Mouse (Mus musculus) kidney, embryonic 15.5 days (tissue): ENCODE results near the gene Tbc1d4. TPM values are rescaled to one million over a fixed set of nuclear protein-coding genes. Genes with fewer than 3 reads are reported as not detected.

Experiments
- ATAC-seq: fragments of 200-750 bp; cut with Nextera tagmentation; replicated peaks from 2 replicates; pipeline ENCODE4 v1.8.0; 2017; ENCODE audit warnings: moderate TSS enrichment; ENCODE audit not compliant: low FRiP score
- H3K27ac ChIP-seq: fragments of 300-500 bp; sonication (generic); 2 replicates; pipeline ENCODE4 v1.5.1; 2015; ENCODE audit warnings: mild to moderate bottlenecking, inconsistent platforms
- H3K27me3 ChIP-seq: fragments of 300-500 bp; sonication (generic); 2 replicates; pipeline ENCODE4 v1.6.1; 2015; ENCODE audit warnings: inconsistent platforms
- H3K36me3 ChIP-seq: fragments of 300-500 bp; sonication (generic); 2 replicates; pipeline ENCODE4 v1.6.1; 2015; ENCODE audit warnings: inconsistent platforms
- H3K4me1 ChIP-seq: fragments of 300-500 bp; sonication (generic); 2 replicates; pipeline ENCODE4 v1.6.1; 2015; ENCODE audit warnings: inconsistent platforms
- H3K4me2 ChIP-seq: fragments of 300-500 bp; sonication (generic); 2 replicates; pipeline ENCODE4 v1.6.1; 2015; ENCODE audit warnings: moderate library complexity, mild to moderate bottlenecking, inconsistent platforms
- H3K4me3 ChIP-seq: fragments of 300-500 bp; sonication (generic); replicated peaks from 2 replicates; pipeline ENCODE4 v1.5.1; 2015; ENCODE audit warnings: mild to moderate bottlenecking, inconsistent platforms
- H3K9ac ChIP-seq: fragments of 300-500 bp; sonication (generic); 2 replicates; pipeline ENCODE4 v1.6.1; 2015; ENCODE audit warnings: mild to moderate bottlenecking, inconsistent platforms
- H3K9me3 ChIP-seq: fragments of 300-500 bp; sonication (generic); replicated peaks from 2 replicates; pipeline ENCODE4 v1.6.1; 2016; ENCODE audit warnings: inconsistent platforms
- WGBS: fragments of 180-500 bp; shearing (Covaris S2); methylation state at CpG from one replicate; pipeline ENCODE4 v1.1.7; 2015; ENCODE audit warnings: mixed read lengths; 5-methylcytosine and 5-hydroxymethylcytosine counted together
- polyA plus RNA-seq: library from polyadenylated mRNA; unstranded; fragments of >200 nt; fragmentation: Nextera tagmentation; extraction: Ambion mirVana; gene quantifications from 2 replicates; pipeline ENCODE4 v1.2.1, GENCODE M21; 2015

The Tbc1d4 gene
- polyA plus RNA-seq, 1 experiment from 2014 or later, result 20.1 TPM

DNA sequence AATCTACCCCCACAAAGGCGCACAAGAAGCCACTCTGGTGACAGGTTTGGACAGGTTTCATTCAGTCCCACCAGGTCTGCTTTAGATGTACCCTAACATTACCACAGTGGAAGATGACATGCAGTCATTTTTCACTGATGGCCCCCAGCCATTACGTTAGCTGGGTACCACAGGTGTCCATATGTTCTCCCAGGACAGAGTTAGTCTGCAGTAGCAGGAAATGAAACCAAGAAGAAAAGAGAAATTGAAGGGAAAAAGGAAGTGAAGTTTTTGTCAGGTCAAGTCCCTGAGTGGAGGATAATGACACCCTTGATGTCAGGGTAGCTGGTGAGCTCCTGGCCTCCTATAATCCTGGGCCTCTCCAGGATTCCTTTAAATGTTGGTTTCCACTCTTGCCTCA is 89.0 kb downstream of the Tbc1d4 start:
- Histone ChIP-seq H3K4me3 (no peak overlapping the region), H3K4me2 (no peak overlapping the region), H3K27ac (no peak overlapping the region), H3K27me3 (no peaks in the 10 kb centered on the region), H3K9me3 (no peaks in the 10 kb centered on the region), H3K36me3 (no peaks in the 10 kb centered on the region), H3K9ac (no peak overlapping the region), H3K4me1 (peaks cover 11% of the 10 kb centered on the region)
- 89% methylated on average over 2 of the region's 2 CpGs for WGBS
- ATAC-seq, result no peak

DNA sequence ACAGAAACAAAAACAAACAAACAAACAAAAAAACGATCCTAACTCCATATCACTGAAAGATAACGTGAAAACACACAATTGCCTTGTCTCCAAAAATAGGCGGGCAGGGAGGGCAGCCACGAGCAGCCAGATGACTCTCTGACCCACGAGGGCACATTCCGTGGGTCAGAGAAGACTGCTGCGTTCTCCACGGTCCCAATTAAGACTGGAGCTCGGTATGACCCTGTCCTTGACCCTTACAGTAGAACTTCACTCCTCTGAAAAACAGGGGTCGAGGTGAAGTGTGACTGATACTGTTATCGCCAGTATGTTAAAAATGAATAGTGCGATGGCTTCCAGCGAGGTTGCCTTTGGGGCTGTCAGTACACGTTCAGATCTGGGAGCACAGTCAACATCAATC is 90.7 kb downstream of the Tbc1d4 start:
- Histone ChIP-seq H3K9me3 (no peaks in the 10 kb centered on the region), H3K27me3 (no peaks in the 10 kb centered on the region), H3K36me3 (no peaks in the 10 kb centered on the region), H3K9ac (no peak overlapping the region), H3K4me3 (no peak overlapping the region), H3K27ac (no peak overlapping the region), H3K4me1 (peaks cover 22% of the 10 kb centered on the region), H3K4me2 (no peak overlapping the region)
- no peak for ATAC-seq
- 40% methylated on average over 14 of the region's 14 CpGs for WGBS

DNA sequence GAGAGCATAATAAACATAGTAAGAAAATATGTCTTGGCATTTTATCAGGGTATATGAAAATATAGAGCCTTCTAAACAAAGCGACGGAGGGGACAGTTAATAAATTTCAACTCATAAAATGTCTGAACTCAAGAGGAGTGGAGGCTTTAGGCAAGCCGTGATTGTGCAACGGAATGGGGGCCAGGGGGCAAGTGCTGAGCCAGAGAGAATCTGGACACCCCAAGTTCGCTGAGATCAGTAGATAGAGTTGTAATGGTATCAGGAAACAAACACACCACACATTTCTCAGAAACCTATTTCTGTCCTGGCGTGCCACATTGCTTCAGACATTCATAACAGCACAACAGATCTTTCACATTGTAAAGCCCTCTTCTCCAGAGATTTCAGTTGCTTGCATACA is 91.2 kb downstream of the Tbc1d4 start:
- no peaks in the 10 kb centered on the region for H3K27me3 ChIP-seq
- no peak overlapping the region for H3K4me2 ChIP-seq
- 46% methylated on average over 6 of the region's 6 CpGs for WGBS
- H3K4me3 ChIP-seq, result no peak overlapping the region
- H3K9me3 ChIP-seq, result no peaks in the 10 kb centered on the region
- H3K4me1 ChIP-seq, result peaks cover 25% of the 10 kb centered on the region
- no peak overlapping the region for H3K9ac ChIP-seq
- no peak for ATAC-seq
- no peak overlapping the region for H3K27ac ChIP-seq
- H3K36me3 ChIP-seq, result no peaks in the 10 kb centered on the region

DNA sequence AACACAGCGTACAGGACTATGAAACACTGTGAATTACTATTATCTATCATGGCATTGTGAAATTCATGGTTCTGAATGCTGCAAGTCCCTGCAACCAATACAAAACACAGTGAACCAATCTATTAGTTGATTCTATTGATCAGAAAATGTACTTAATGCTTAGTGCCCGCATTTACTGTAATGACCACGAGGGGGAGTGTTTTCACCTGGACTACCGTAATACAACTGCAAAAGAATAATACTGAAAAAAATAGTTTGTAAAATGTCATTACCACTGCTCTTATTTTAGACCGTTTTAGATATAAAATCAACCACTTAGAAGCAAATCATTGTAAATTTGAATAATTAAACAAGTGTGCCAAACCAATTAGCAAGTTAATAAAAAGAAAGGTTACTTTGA is 91.7 kb downstream of the Tbc1d4 start:
- peaks cover 25% of the 10 kb centered on the region for H3K4me1 ChIP-seq
- no peak overlapping the region for H3K4me2 ChIP-seq
- H3K36me3 ChIP-seq, result no peaks in the 10 kb centered on the region
- no peak for ATAC-seq
- H3K9me3 ChIP-seq, result no peaks in the 10 kb centered on the region
- H3K4me3 ChIP-seq, result no peak overlapping the region
- no peak overlapping the region for H3K9ac ChIP-seq
- H3K27ac ChIP-seq, result no peak overlapping the region
- no peaks in the 10 kb centered on the region for H3K27me3 ChIP-seq
- 26% methylated on average over 5 of the region's 5 CpGs for WGBS

DNA sequence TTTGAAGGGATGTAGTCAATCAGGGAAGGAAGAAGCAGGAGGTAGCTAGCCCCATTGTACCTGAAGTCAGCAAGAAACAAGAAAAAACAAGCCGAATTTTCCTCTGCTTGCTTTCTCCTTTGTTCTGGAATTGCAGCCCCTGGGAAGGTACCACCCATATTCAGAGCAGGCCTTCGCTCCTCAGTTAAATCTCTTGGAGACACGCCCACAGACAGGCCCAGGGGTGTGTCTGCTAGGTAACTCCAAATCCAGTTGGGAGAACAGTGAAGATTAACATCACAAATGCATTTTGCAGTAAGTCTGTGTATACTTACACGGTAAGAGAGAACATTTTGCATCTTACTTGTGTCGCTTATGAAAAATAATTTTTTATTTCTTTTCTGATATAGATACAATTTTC is 92.1 kb downstream of the Tbc1d4 start:
- Histone ChIP-seq H3K9ac (no peak overlapping the region), H3K9me3 (no peaks in the 10 kb centered on the region), H3K4me3 (no peak overlapping the region), H3K4me1 (peaks cover 25% of the 10 kb centered on the region), H3K27me3 (no peaks in the 10 kb centered on the region), H3K36me3 (no peaks in the 10 kb centered on the region), H3K4me2 (no peak overlapping the region), H3K27ac (no peak overlapping the region)
- ATAC-seq, result no peak
- WGBS, result 39% methylated on average over 5 of the region's 5 CpGs

DNA sequence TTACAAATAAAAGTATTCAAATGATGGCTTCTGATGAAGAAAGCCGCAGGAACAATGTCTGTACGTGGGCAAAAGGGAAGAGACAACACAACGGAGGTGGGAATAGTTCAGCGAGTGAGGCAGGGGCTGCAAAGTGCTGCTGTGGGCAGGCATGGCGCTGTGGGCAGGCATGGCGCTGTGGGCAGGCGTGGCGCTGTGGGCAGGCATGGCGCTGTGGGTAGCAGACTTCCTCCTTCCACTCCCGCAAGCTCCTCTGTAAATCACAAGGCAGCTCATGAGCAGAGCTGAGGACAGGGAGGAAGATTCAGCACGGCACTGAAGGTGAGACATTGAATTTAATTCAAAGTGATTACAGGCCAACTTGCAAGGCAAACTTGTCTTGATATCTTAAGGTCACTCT is 93.0 kb downstream of the Tbc1d4 start:
- Histone ChIP-seq H3K4me3 (no peak overlapping the region), H3K27me3 (no peaks in the 10 kb centered on the region), H3K4me2 (no peak overlapping the region), H3K27ac (no peak overlapping the region), H3K4me1 (peaks cover 29% of the 10 kb centered on the region), H3K36me3 (no peaks in the 10 kb centered on the region), H3K9ac (no peak overlapping the region), H3K9me3 (no peaks in the 10 kb centered on the region)
- no peak for ATAC-seq
- 93% methylated on average over 11 of the region's 11 CpGs for WGBS

DNA sequence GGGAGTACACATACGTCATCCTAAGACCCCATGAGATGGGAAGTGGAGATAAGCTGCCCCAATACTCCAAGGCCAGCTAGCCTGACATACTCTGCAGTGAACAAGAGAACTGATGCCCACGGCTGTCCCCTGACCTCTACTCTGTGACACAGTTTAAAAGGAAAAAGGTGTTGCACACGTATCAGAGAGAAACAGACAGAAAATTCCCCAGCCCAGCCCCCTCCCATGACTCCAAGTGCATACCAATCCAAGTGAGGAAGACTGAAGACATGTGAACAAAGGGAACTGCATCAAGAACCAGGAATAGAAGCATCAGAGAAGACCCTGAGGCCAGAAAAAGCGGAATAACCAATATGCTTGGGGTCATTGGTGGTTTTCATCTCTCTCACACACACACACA is 93.7 kb downstream of the Tbc1d4 start:
- peaks cover 33% of the 10 kb centered on the region for H3K4me1 ChIP-seq
- H3K4me2 ChIP-seq, result no peak overlapping the region
- ATAC-seq, result no peak
- H3K27ac ChIP-seq, result no peak overlapping the region
- no peaks in the 10 kb centered on the region for H3K9me3 ChIP-seq
- H3K4me3 ChIP-seq, result no peak overlapping the region
- WGBS, result 53% methylated on average over 4 of the region's 4 CpGs
- no peaks in the 10 kb centered on the region for H3K36me3 ChIP-seq
- no peaks in the 10 kb centered on the region for H3K27me3 ChIP-seq
- no peak overlapping the region for H3K9ac ChIP-seq

DNA sequence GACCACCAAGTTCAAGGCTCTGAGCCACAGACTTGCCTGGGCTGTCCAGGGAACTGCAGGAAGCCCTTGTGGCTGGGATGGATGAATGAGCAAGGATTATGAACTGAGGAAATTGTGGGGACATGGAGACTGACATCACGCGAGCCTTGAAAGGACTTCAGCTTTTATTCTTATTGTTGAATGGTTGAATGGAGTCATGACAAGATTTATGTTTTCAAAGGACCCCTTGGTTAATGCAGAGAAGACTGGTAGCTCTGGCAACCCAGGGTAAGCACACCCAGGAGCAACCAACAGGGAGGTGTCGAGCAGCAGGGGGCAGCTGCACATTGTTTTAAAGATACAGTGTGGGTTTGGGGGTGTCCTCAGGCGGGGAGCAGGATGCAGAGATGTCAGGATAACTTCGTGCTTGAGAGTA is 94.4 kb downstream of the Tbc1d4 start:
- Histone ChIP-seq H3K4me2 (no peak overlapping the region), H3K27me3 (no peaks in the 10 kb centered on the region), H3K27ac (no peak overlapping the region), H3K36me3 (no peaks in the 10 kb centered on the region), H3K9ac (no peak overlapping the region), H3K4me3 (no peak overlapping the region), H3K9me3 (no peaks in the 10 kb centered on the region), H3K4me1 (peaks cover 33% of the 10 kb centered on the region)
- 56% methylated on average over 5 of the region's 5 CpGs for WGBS
- ATAC-seq, result no peak

DNA sequence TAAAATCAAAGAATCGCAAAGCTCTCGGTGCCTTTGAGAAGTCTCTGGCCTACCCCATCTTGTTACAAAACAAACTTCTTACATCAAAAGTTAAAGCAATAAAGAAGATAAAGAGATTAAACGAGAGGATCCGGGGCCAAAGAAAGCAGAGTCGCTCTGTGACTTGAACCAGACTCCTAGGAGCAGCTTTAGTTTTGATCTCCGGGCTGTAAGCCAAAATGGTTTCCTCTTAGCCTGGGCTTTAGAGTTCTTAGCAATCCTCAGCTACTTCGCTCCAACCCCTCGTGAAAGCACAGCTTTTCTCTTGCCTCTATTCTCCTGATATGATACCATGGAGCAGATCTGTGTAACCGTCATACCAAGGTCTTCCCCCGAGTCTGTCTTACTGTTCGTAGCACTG is 95.8 kb downstream of the Tbc1d4 start:
- H3K4me2 ChIP-seq, result no peak overlapping the region
- H3K27ac ChIP-seq, result 0 out of 2 replicates have a peak overlapping the region, but pooled peaks have one; percentile 22
- H3K27me3 ChIP-seq, result no peaks in the 10 kb centered on the region
- H3K36me3 ChIP-seq, result no peaks in the 10 kb centered on the region
- no peak overlapping the region for H3K9ac ChIP-seq
- no peak for ATAC-seq
- WGBS, result 77% methylated on average over 11 of the region's 11 CpGs
- H3K9me3 ChIP-seq, result no peaks in the 10 kb centered on the region
- H3K4me3 ChIP-seq, result no peak overlapping the region
- peaks cover 26% of the 10 kb centered on the region for H3K4me1 ChIP-seq

DNA sequence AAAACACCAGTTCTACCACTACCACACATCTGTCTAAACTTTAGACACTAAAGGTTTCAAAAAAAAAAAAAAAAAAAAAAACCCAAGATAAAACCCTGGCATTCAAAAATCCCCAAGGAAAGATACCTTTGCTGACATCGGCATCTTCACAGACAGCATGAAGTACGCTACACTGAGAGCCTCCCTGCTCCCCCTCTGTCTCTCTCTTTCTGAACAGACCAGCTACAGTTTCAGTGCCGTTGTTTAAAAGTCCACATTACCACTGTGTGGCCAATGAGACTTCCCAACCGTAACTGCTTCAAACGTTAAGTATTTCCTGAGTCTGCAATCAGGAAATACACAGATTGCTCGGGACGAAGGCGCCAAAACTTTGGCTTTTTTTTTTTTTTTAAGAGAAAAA is 97.6 kb downstream of the Tbc1d4 start:
- ATAC-seq, result no peak

DNA sequence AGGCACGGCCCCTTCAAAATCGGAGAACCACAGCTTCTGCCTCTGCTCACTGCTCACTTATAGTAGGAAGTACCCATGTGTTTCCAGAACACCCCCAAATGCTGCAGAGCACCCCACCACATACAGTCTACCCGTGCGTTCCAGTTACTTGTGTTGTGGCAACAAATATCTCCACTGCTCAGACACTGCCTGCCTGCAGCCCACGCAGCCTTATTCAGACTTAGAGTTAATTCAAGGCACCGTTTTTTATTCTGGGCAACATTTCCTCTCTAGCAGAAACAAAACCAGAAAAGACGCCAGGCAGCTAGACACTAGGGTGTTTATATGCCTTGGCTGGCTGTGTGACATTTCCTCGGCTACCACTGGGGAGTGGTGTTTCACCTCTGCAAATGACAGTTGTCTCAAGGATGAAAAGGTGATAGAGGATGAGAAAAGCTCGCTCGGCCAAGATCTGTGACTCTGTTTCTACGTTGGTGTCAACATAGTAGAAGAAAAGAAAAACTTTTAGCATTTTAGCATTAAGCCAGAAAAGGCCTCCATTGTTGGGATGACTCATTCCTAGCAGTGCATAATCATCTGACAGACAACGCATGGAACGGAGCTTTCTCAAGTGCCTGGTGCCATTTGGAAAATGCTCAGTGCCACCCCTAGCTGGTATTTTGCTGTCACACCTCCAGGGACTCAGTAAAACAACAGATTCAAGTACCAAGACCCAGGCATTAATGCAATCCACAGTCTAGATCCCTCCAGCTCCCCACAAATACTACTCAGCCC is 98.3 kb downstream of the Tbc1d4 start:
- Histone ChIP-seq H3K36me3 (peaks cover 5% of the 10 kb centered on the region; the same call in 1 of the 2 replicates), H3K4me1 (peaks cover 21% of the 10 kb centered on the region), H3K9ac (no peak overlapping the region), H3K27ac (no peak overlapping the region), H3K4me3 (no peak overlapping the region), H3K9me3 (no peaks in the 10 kb centered on the region), H3K4me2 (no peak overlapping the region), H3K27me3 (no peaks in the 10 kb centered on the region)
- WGBS, result 76% methylated on average over 13 of the region's 13 CpGs
- no peak for ATAC-seq

More for the DNA sequence above, 97.6 kb downstream of the Tbc1d4 start:
- H3K4me2 ChIP-seq, result peak overlapping the region; percentile 23; the same call in 1 of the 2 replicates
- 34% methylated on average over 8 of the region's 8 CpGs for WGBS
- no peaks in the 10 kb centered on the region for H3K9me3 ChIP-seq
- no peak overlapping the region for H3K27ac ChIP-seq
- H3K4me3 ChIP-seq, result no peak overlapping the region
- no peaks in the 10 kb centered on the region for H3K27me3 ChIP-seq
- H3K9ac ChIP-seq, result no peak overlapping the region
- peaks cover 21% of the 10 kb centered on the region for H3K4me1 ChIP-seq
- peaks cover 5% of the 10 kb centered on the region; the same call in 1 of the 2 replicates for H3K36me3 ChIP-seq

DNA sequence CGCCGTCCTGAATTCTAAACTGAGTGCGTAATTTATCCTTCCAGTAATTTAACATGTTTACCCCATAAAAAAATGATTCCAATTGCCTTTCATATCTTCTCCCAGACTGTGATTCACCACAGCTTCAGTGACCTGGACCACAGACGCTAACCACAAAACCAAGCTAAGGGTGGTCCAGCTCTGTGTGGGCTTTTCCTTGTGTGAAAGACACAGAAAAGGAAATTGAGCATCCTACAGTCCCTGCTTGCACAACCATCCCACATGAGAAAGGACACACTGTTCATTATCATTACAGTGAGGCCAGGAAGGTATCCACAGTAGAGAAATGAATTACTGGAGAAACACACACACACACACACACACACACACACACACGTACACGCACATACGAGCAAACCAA is 99.2 kb downstream of the Tbc1d4 start:
- H3K36me3 ChIP-seq, result peaks cover 5% of the 10 kb centered on the region; the same call in 1 of the 2 replicates
- H3K4me3 ChIP-seq, result no peak overlapping the region
- ATAC-seq, result no peak
- H3K4me1 ChIP-seq, result peaks cover 20% of the 10 kb centered on the region
- H3K27ac ChIP-seq, result no peak overlapping the region
- 85% methylated on average over 7 of the region's 7 CpGs for WGBS
- H3K9me3 ChIP-seq, result no peaks in the 10 kb centered on the region
- H3K27me3 ChIP-seq, result no peaks in the 10 kb centered on the region
- H3K9ac ChIP-seq, result no peak overlapping the region
- H3K4me2 ChIP-seq, result no peak overlapping the region

DNA sequence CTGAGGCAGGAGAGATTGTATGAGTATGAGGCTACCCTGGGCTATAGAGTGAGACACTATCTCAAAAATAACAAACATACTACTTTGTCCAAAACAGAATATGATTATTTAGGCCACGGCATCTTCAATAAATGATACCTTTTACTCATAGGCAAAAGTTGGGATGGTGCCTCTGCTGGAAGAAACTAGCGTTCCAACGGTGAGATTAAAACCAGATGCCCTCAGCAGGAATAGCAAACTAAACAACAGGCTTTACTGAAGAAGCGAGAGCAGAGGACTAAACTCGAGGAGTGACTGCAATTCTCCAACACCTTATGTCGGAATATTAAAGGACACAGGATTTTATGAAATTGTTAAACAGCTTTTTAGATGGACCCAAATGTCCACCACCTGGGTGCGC is 101.0 kb downstream of the Tbc1d4 start:
- no peak for ATAC-seq
- WGBS, result 86% methylated on average over 7 of the region's 7 CpGs
- no peak overlapping the region for H3K9ac ChIP-seq

More for the DNA sequence above, 101.0 kb downstream of the Tbc1d4 start:
- Histone ChIP-seq H3K27ac (no peak overlapping the region), H3K4me3 (no peak overlapping the region), H3K4me2 (no peak overlapping the region), H3K9me3 (no peaks in the 10 kb centered on the region), H3K4me1 (peaks cover 7% of the 10 kb centered on the region; the same call in 1 of the 2 replicates), H3K36me3 (peaks cover 5% of the 10 kb centered on the region; the same call in 1 of the 2 replicates), H3K27me3 (no peaks in the 10 kb centered on the region)
